Mouse (Mus musculus) G1E (cell line): Measurements from ENCODE around the gene Bpifc.

Experiments used
- CTCF ChIP-seq: IDR thresholded peaks from 2 replicates; pipeline ENCODE4 v1.5.1; 2012; ENCODE audit warnings: low read depth, low read length, inconsistent platforms, mixed read lengths
- POLR2AphosphoS5 ChIP-seq: IDR thresholded peaks from 2 replicates; pipeline ENCODE4 v1.6.1; 2012; ENCODE audit warnings: low read depth, low read length, inconsistent platforms; ENCODE audit not compliant: insufficient replicate concordance

DNA sequence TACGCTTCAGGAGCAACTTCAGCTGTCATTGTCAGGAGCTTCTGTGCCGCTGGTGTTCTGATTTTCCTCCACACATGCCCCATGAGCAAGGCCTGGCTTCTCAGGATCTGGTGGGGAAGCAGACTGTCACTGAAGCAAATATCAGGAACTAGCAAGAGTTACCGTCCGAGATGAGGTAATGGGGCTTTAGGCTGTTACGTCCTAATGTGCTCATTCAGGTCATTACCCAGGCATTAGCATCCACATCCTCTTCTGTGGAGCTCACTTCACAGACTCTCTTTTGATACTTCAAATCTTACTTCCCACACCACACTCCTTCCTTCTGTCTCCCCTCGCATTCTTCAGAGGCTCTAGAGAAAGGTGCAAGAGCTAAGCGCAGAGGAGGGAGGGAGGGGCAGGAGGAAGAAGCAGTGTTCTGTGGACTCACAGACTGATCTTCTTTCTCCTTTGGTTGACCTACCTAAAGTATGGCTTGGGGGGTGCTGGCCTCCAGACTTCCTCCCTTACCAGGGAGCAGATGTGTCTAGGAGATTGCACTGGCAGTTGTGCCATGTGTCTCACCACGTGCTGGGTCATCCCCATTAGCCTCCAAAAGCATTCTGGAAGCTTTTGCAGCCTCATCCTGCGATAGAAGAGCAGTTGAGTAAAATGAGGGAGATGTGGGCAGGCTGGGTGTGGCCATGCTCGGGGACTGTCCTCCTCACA is 41.3 kb upstream of the Bpifc start:
- TF ChIP-seq CTCF (no peak), POLR2AphosphoS5 (no peak)
